Mouse (Mus musculus): ENCODE measurements at regions not wholly inside any gene's neighbourhood (a gene's known extent, or its start where the extent isn't known, plus 50 kb on each side); places are given as distances from the start of the nearest gene placed in this dataset.

GRCm38 (mm10) chr9:76896347-76896746 is 149.2 kb downstream of the Tinag start:
- no peak for DNase-seq (ENCODE audit: inconsistent age in 2 of 2, low spot score in 1 of 2)

GRCm38 (mm10) chr9:76881830-76882229 is 163.8 kb downstream of the Tinag start:
- DNase-seq (ENCODE audit: inconsistent age in 2 of 2, low spot score in 1 of 2): no peak

GRCm38 (mm10) chr9:76876020-76876419 is 169.6 kb downstream of the Tinag start:
- no peak for DNase-seq (ENCODE audit: inconsistent age in 2 of 2, low spot score in 1 of 2)

GRCm38 (mm10) chr9:76872418-76872817 is 173.2 kb downstream of the Tinag start:
- no peak for DNase-seq (ENCODE audit: inconsistent age in 2 of 2, low spot score in 1 of 2)

- DNase-seq (ENCODE audit: inconsistent age in 2 of 2, low spot score in 1 of 2): no peak
Observed at GRCm38 (mm10) chr9:76869635-76870034, 176.0 kb downstream of the Tinag start.

GRCm38 (mm10) chr9:76868633-76869032 is 177.0 kb downstream of the Tinag start:
- no peak for DNase-seq (ENCODE audit: inconsistent age in 2 of 2, low spot score in 1 of 2)

- no peak for DNase-seq (ENCODE audit: inconsistent age in 2 of 2, low spot score in 1 of 2)
Observed at GRCm38 (mm10) chr9:76822173-76822572, 223.4 kb downstream of the Tinag start.

GRCm38 (mm10) chr9:76794951-76795350 is 228.0 kb upstream of the Fam83b start:
- no peak for DNase-seq (ENCODE audit: inconsistent age in 2 of 2, low spot score in 1 of 2)

GRCm38 (mm10) chr9:76788654-76789053 is 221.7 kb upstream of the Fam83b start:
- peak; percentile 78 to 87 for DNase-seq (ENCODE audit: inconsistent age in 2 of 2, low spot score in 1 of 2)
